29 mouse cellular contexts compared by ENCODE assay signal in genomic region chr3:140531747-140532502, GRCm38 (mm10).
DNase-seq lines count a peak whose midpoint lies in the region; ATAC-seq and TF ChIP-seq lines count a peak whose summit lies in the region.
"Had no signal": no experiment of that assay in that cellular context is flagged by ENCODE, and none has a peak within 500 bp of the region (broad histone marks: within the 10 kb centered on the region; RNA-seq: fewer than 3 reads in every experiment).

No protein-coding gene starts in this region.

- no peak for TF ChIP-seq EP300 in CH12.LX (IDR thresholded peaks at IDR 0.05; ENCODE audit: low read length)

- H3K27ac ChIP-seq in forebrain, embryonic 14.5 days (ENCODE audit: low read depth, low read length): no peak overlapping the region
- no peak overlapping the region for H3K27ac ChIP-seq in forebrain, embryonic 11.5 days (ENCODE audit: low read depth, low read length)
- no peak overlapping the region for H3K27ac ChIP-seq in CH12.LX (ENCODE audit: insufficient read depth, low read depth)
- H3K27ac ChIP-seq in forebrain, postnatal 0 days (ENCODE audit: low read depth, low read length): no peak overlapping the region
- H3K27ac ChIP-seq in hindbrain, embryonic 11.5 days (ENCODE audit: low read depth, low read length): no peak overlapping the region
- H3K27ac ChIP-seq in intestine, postnatal 0 days (ENCODE audit: low read depth, low read length): no peak overlapping the region
- H3K27ac ChIP-seq: heart, adult 2 months; heart, embryonic 13.5 days; hindbrain, embryonic 12.5 days; kidney, embryonic 15.5 days; limb, embryonic 13.5 days; liver, embryonic 12.5 days; midbrain, embryonic 12.5 days; stomach, embryonic 15.5 days had no signal

- H3K79me2 ChIP-seq in CH12.LX (replicated peaks; ENCODE audit: control insufficient read depth, extremely low read depth, insufficient read depth, poor library complexity, severe bottlenecking): no peaks in the 10 kb centered on the region

- in situ Hi-C loops in CH12.LX (cut with MboI; ENCODE audit: low pct_ligation_motif_present, low pct_unique_long_range_greater_than_20kb, low sequenced_read_pairs): no loop called here

- TF ChIP-seq POLR2A in CH12.LX (IDR thresholded peaks at IDR 0.05; ENCODE audit: low read depth, low read length): no peak

- intact Hi-C loops in left cerebral cortex, postnatal 25 days (cut with DNase I): no loop called here

- H3K4me3 ChIP-seq in forebrain, embryonic 14.5 days (ENCODE audit: low read depth, low read length): no peak overlapping the region
- no peak overlapping the region for H3K4me3 ChIP-seq in forebrain, embryonic 11.5 days (ENCODE audit: low read depth, low read length)
- H3K4me3 ChIP-seq in CH12.LX (replicated peaks in 1 of 3; ENCODE audit: low read depth in 2 of 3, low read length in 2 of 3, poor library complexity in 1 of 3): no peak overlapping the region
- H3K4me3 ChIP-seq in forebrain, postnatal 0 days (ENCODE audit: low read depth, low read length): no peak overlapping the region
- H3K4me3 ChIP-seq in hindbrain, embryonic 11.5 days (ENCODE audit: low read depth, low read length): no peak overlapping the region
- H3K4me3 ChIP-seq in intestine, postnatal 0 days (ENCODE audit: low read depth, low read length): no peak overlapping the region
- H3K4me3 ChIP-seq: heart, adult 2 months; heart, embryonic 13.5 days; hindbrain, embryonic 12.5 days; kidney, embryonic 15.5 days; limb, embryonic 13.5 days; liver, embryonic 12.5 days; midbrain, embryonic 12.5 days; stomach, embryonic 15.5 days had no signal

- dilution Hi-C loops in CH12.LX (cut with MboI; ENCODE audit: extremely low pct_ligation_motif_present, extremely low pct_unique_long_range_greater_than_20kb, low sequenced_read_pairs): no loop called here

- ATAC-seq in forebrain, embryonic 14.5 days: peak; percentile 66
- ATAC-seq in forebrain, embryonic 11.5 days (replicated peaks; ENCODE audit: low FRiP score): no peak
- ATAC-seq in forebrain, postnatal 0 days: peak; percentile 69
- ATAC-seq in hindbrain, embryonic 11.5 days (ENCODE audit: low FRiP score): no peak
- no peak for ATAC-seq in intestine, postnatal 0 days
- ATAC-seq: CD4-positive, CD25-positive, alpha-beta regulatory T cell, adult 4 months; liver, embryonic 12.5 days had no signal

- no peak overlapping the region for H3K4me2 ChIP-seq in forebrain, embryonic 14.5 days (ENCODE audit: low read length)
- no peak overlapping the region for H3K4me2 ChIP-seq in forebrain, embryonic 11.5 days (ENCODE audit: low read depth, low read length, severe bottlenecking)
- no peak overlapping the region for H3K4me2 ChIP-seq in CH12.LX (ENCODE audit: insufficient read depth, low read depth, poor library complexity, severe bottlenecking)
- H3K4me2 ChIP-seq in forebrain, postnatal 0 days (ENCODE audit: low read depth): no peak overlapping the region
- H3K4me2 ChIP-seq in hindbrain, embryonic 11.5 days (replicated peaks; ENCODE audit: low read depth, low read length): no peak overlapping the region
- no peak overlapping the region for H3K4me2 ChIP-seq in intestine, postnatal 0 days (replicated peaks; ENCODE audit: low read depth)
- H3K4me2 ChIP-seq: heart, embryonic 13.5 days; hindbrain, embryonic 12.5 days; kidney, embryonic 15.5 days; limb, embryonic 13.5 days; liver, embryonic 12.5 days; midbrain, embryonic 12.5 days; stomach, embryonic 15.5 days had no signal

- 71% methylated on average over 6 of the region's 6 CpGs for WGBS in forebrain, embryonic 14.5 days
- 87% methylated on average over 6 of the region's 6 CpGs for WGBS in forebrain, embryonic 11.5 days
- WGBS in forebrain, postnatal 0 days: 53% methylated on average over 6 of the region's 6 CpGs
- 87% methylated on average over 6 of the region's 6 CpGs for WGBS in hindbrain, embryonic 11.5 days
- 75% methylated on average over 6 of the region's 6 CpGs for WGBS in intestine, postnatal 0 days

- H3K9ac ChIP-seq in forebrain, embryonic 14.5 days (ENCODE audit: low read length): no peak overlapping the region
- no peak overlapping the region for H3K9ac ChIP-seq in forebrain, embryonic 11.5 days (ENCODE audit: low read length)
- H3K9ac ChIP-seq in CH12.LX (ENCODE audit: insufficient read depth, low read depth): no peak overlapping the region
- H3K9ac ChIP-seq in forebrain, postnatal 0 days: no peak overlapping the region
- no peak overlapping the region for H3K9ac ChIP-seq in hindbrain, embryonic 11.5 days (ENCODE audit: low read depth, low read length)
- no peak overlapping the region for H3K9ac ChIP-seq in intestine, postnatal 0 days (ENCODE audit: low read depth, low read length)
- H3K9ac ChIP-seq: heart, embryonic 13.5 days; hindbrain, embryonic 12.5 days; kidney, embryonic 15.5 days; limb, embryonic 13.5 days; liver, embryonic 12.5 days; midbrain, embryonic 12.5 days; stomach, embryonic 15.5 days had no signal

- no peaks in the 10 kb centered on the region for H3K9me3 ChIP-seq in forebrain, embryonic 14.5 days (replicated peaks; ENCODE audit: control insufficient read depth, low read length)
- no peaks in the 10 kb centered on the region for H3K9me3 ChIP-seq in forebrain, embryonic 11.5 days (ENCODE audit: control insufficient read depth, low read length)
- H3K9me3 ChIP-seq in CH12.LX (replicated peaks; ENCODE audit: low read length): no peaks in the 10 kb centered on the region
- no peaks in the 10 kb centered on the region for H3K9me3 ChIP-seq in forebrain, postnatal 0 days (ENCODE audit: low read length)
- no peaks in the 10 kb centered on the region for H3K9me3 ChIP-seq in hindbrain, embryonic 11.5 days (ENCODE audit: control insufficient read depth, low read length)
- no peaks in the 10 kb centered on the region for H3K9me3 ChIP-seq in intestine, postnatal 0 days (ENCODE audit: control insufficient read depth)
- H3K9me3 ChIP-seq: G1E; heart, embryonic 13.5 days; hindbrain, embryonic 12.5 days; kidney, embryonic 15.5 days; limb, embryonic 13.5 days; liver, embryonic 12.5 days; midbrain, embryonic 12.5 days; stomach, embryonic 15.5 days had no signal

- peak; percentile 48 for DNase-seq in forebrain, embryonic 14.5 days (ENCODE audit: low spot score)
- DNase-seq in forebrain, embryonic 11.5 days (ENCODE audit: low spot score): no peak
- DNase-seq in left cerebral cortex, postnatal 25 days (ENCODE audit: low spot score in 2 of 2): peak; percentile 14 to 60
- no peak for DNase-seq in left cerebral cortex, adult 8-10 months (ENCODE audit: low spot score in 2 of 2)
- DNase-seq in CH12.LX (ENCODE audit: extremely low read depth): no peak
- DNase-seq in forebrain, postnatal 0 days: no peak
- no peak for DNase-seq in hindbrain, embryonic 11.5 days (ENCODE audit: low spot score)
- DNase-seq: adrenal gland, adult 8-10 months; cerebellum, adult 8-10 months; cerebellum, postnatal 36 days; gastrocnemius, postnatal 14 days; heart, adult 2 months; heart, postnatal 14 days; kidney, adult 11 months; kidney, postnatal 36 days; lung, adult 18-20 months; lung, postnatal 14 days; thymus, adult 2 months; thymus, postnatal 4 days had no signal

- TF ChIP-seq CTCF in CH12.LX (conservative IDR thresholded peaks at IDR 0.05 in 1 of 2, IDR thresholded peaks at IDR 0.05 in 1 of 2; ENCODE audit: low read depth in 2 of 2, low read length in 2 of 2): no peak
- TF ChIP-seq CTCF in forebrain, postnatal 0 days (IDR thresholded peaks at IDR 0.05; ENCODE audit: low read depth): no peak
- no peak for TF ChIP-seq CTCF in intestine, postnatal 0 days (IDR thresholded peaks at IDR 0.05; ENCODE audit: low read depth)

- H3K27me3 ChIP-seq in forebrain, embryonic 14.5 days (replicated peaks; ENCODE audit: control insufficient read depth, insufficient read depth, low read length): no peaks in the 10 kb centered on the region
- H3K27me3 ChIP-seq in forebrain, embryonic 11.5 days (ENCODE audit: control insufficient read depth, insufficient read depth, low read length): no peaks in the 10 kb centered on the region
- H3K27me3 ChIP-seq in CH12.LX (replicated peaks): no peaks in the 10 kb centered on the region
- no peaks in the 10 kb centered on the region for H3K27me3 ChIP-seq in forebrain, postnatal 0 days (ENCODE audit: insufficient read depth, low read length)
- no peaks in the 10 kb centered on the region for H3K27me3 ChIP-seq in hindbrain, embryonic 11.5 days (ENCODE audit: control insufficient read depth, insufficient read depth, low read length)
- no peaks in the 10 kb centered on the region for H3K27me3 ChIP-seq in intestine, postnatal 0 days (replicated peaks; ENCODE audit: control insufficient read depth, insufficient read depth, low read length)
- H3K27me3 ChIP-seq: heart, embryonic 13.5 days; hindbrain, embryonic 12.5 days; kidney, embryonic 15.5 days; limb, embryonic 13.5 days; liver, embryonic 12.5 days; midbrain, embryonic 12.5 days; stomach, embryonic 15.5 days had no signal

- no peaks in the 10 kb centered on the region for H3K4me1 ChIP-seq in forebrain, embryonic 14.5 days (ENCODE audit: control insufficient read depth, insufficient read depth, low read length)
- no peaks in the 10 kb centered on the region for H3K4me1 ChIP-seq in forebrain, embryonic 11.5 days (replicated peaks; ENCODE audit: control insufficient read depth, insufficient read depth, low read length)
- no peaks in the 10 kb centered on the region for H3K4me1 ChIP-seq in CH12.LX (ENCODE audit: control insufficient read depth in 1 of 2, insufficient read depth in 2 of 2)
- no peaks in the 10 kb centered on the region for H3K4me1 ChIP-seq in forebrain, postnatal 0 days (ENCODE audit: insufficient read depth)
- no peaks in the 10 kb centered on the region for H3K4me1 ChIP-seq in hindbrain, embryonic 11.5 days (replicated peaks; ENCODE audit: control insufficient read depth, insufficient read depth, low read length)
- no peaks in the 10 kb centered on the region for H3K4me1 ChIP-seq in intestine, postnatal 0 days (replicated peaks; ENCODE audit: control insufficient read depth, insufficient read depth, low read length)
- H3K4me1 ChIP-seq: heart, embryonic 13.5 days; hindbrain, embryonic 12.5 days; kidney, embryonic 15.5 days; limb, embryonic 13.5 days; liver, embryonic 12.5 days; midbrain, embryonic 12.5 days; stomach, embryonic 15.5 days had no signal

- no peak for TF ChIP-seq RAD21 in CH12.LX (IDR thresholded peaks at IDR 0.05; ENCODE audit: low read depth, low read length)

- no peaks in the 10 kb centered on the region for H3K36me3 ChIP-seq in forebrain, embryonic 14.5 days (ENCODE audit: control insufficient read depth, insufficient read depth, low read length)
- no peaks in the 10 kb centered on the region for H3K36me3 ChIP-seq in forebrain, embryonic 11.5 days (ENCODE audit: control insufficient read depth, insufficient read depth, low read length)
- no peaks in the 10 kb centered on the region for H3K36me3 ChIP-seq in CH12.LX (replicated peaks in 1 of 2; ENCODE audit: control insufficient read depth in 1 of 2, insufficient read depth in 1 of 2, low read length in 1 of 2)
- H3K36me3 ChIP-seq in forebrain, postnatal 0 days (ENCODE audit: insufficient read depth): no peaks in the 10 kb centered on the region
- no peaks in the 10 kb centered on the region for H3K36me3 ChIP-seq in hindbrain, embryonic 11.5 days (ENCODE audit: control insufficient read depth, insufficient read depth, low read length)
- no peaks in the 10 kb centered on the region for H3K36me3 ChIP-seq in intestine, postnatal 0 days (ENCODE audit: control insufficient read depth, insufficient read depth)
- H3K36me3 ChIP-seq: G1E; heart, embryonic 13.5 days; hindbrain, embryonic 12.5 days; kidney, embryonic 15.5 days; limb, embryonic 13.5 days; liver, embryonic 12.5 days; midbrain, embryonic 12.5 days; stomach, embryonic 15.5 days had no signal

Comparison
In these comparisons a context has a peak if more than half of its experiments do, and no peak if none do; other contexts are left out.
1. ATAC-seq: peak in forebrain, embryonic 14.5 days (single experiment) and forebrain, postnatal 0 days (single experiment); none in forebrain, embryonic 11.5 days (single experiment), hindbrain, embryonic 11.5 days (single experiment) and intestine, postnatal 0 days (single experiment).
2. DNase-seq: peak in forebrain, embryonic 14.5 days (single experiment) and left cerebral cortex, postnatal 25 days (2 of 2); none in forebrain, embryonic 11.5 days (single experiment), left cerebral cortex, adult 8-10 months (0 of 2), CH12.LX (single experiment), forebrain, postnatal 0 days (single experiment) and hindbrain, embryonic 11.5 days (single experiment).